13 mouse cellular contexts compared by ENCODE assay signal in genomic region chr8:116508721-116509120, GRCm38 (mm10). TPM values are rescaled to one million over a fixed set of nuclear protein-coding genes. Genes with fewer than 3 reads are reported as not detected.
A peak's percentile ranks its signal among the peaks of the same experiment; 100 is the strongest.
DNase-seq lines count a peak whose midpoint lies in the region; ATAC-seq and TF ChIP-seq lines count a peak whose summit lies in the region.
"Had no signal": no experiment of that assay in that cellular context is flagged by ENCODE, and none has a peak within 500 bp of the region (broad histone marks: within the 10 kb centered on the region; RNA-seq: fewer than 3 reads in every experiment).

No protein-coding gene starts in this region.

- no peak overlapping the region for H3K4me2 ChIP-seq in forebrain, embryonic 14.5 days (ENCODE audit: low read length)
- no peak overlapping the region for H3K4me2 ChIP-seq in forebrain, embryonic 15.5 days (replicated peaks)
- H3K4me2 ChIP-seq in stomach, postnatal 0 days (replicated peaks; ENCODE audit: low read depth): no peak overlapping the region
- H3K4me2 ChIP-seq: midbrain, embryonic 11.5 days had no signal

- peak; percentile 4 for DNase-seq in forebrain, embryonic 14.5 days (ENCODE audit: low spot score)
- DNase-seq in adrenal gland, postnatal 36 days: peak; percentile 38 to 44
- peak; percentile 30 to 55 for DNase-seq in gastrocnemius, postnatal 36 days
- peak; percentile 79 for DNase-seq in lung, postnatal 10 days
- no peak for DNase-seq in stomach, postnatal 0 days (ENCODE audit: low spot score)
- DNase-seq in spleen, adult 12 weeks (ENCODE audit: low spot score): no peak
- DNase-seq in B cell, adult 2 months: no peak
- DNase-seq: forebrain, postnatal 0 days; kidney, postnatal 25 days; left cerebral cortex, postnatal 4 days had no signal

- TF ChIP-seq CTCF in stomach, postnatal 0 days (IDR thresholded peaks at IDR 0.05; ENCODE audit: low read depth): no peak

- intact Hi-C loops in gastrocnemius, postnatal 36 days (cut with DNase I): no loop called here

- H3K9me3 ChIP-seq in forebrain, embryonic 14.5 days (replicated peaks; ENCODE audit: control insufficient read depth, low read length): no peaks in the 10 kb centered on the region
- no peaks in the 10 kb centered on the region for H3K9me3 ChIP-seq in forebrain, embryonic 15.5 days
- H3K9me3 ChIP-seq in stomach, postnatal 0 days (ENCODE audit: control insufficient read depth, low read length): no peaks in the 10 kb centered on the region

- H3K27ac ChIP-seq in forebrain, embryonic 14.5 days (ENCODE audit: low read depth, low read length): no peak overlapping the region
- H3K27ac ChIP-seq in forebrain, embryonic 15.5 days (replicated peaks): no peak overlapping the region
- no peak overlapping the region for H3K27ac ChIP-seq in stomach, postnatal 0 days (replicated peaks)

- no peaks in the 10 kb centered on the region for H3K27me3 ChIP-seq in forebrain, embryonic 14.5 days (replicated peaks; ENCODE audit: control insufficient read depth, insufficient read depth, low read length)
- H3K27me3 ChIP-seq in forebrain, embryonic 15.5 days: no peaks in the 10 kb centered on the region
- H3K27me3 ChIP-seq in stomach, postnatal 0 days (ENCODE audit: control insufficient read depth, insufficient read depth, low read length): no peaks in the 10 kb centered on the region

- no peak overlapping the region for H3K4me3 ChIP-seq in forebrain, embryonic 14.5 days (ENCODE audit: low read depth, low read length)
- no peak overlapping the region for H3K4me3 ChIP-seq in forebrain, embryonic 15.5 days
- H3K4me3 ChIP-seq in stomach, postnatal 0 days (ENCODE audit: low read depth, low read length): no peak overlapping the region

- TF ChIP-seq EP300 in stomach, postnatal 0 days (optimal IDR thresholded peaks at IDR 0.05): no peak

- no peaks in the 10 kb centered on the region for H3K36me3 ChIP-seq in forebrain, embryonic 14.5 days (ENCODE audit: control insufficient read depth, insufficient read depth, low read length)
- H3K36me3 ChIP-seq in forebrain, embryonic 15.5 days: no peaks in the 10 kb centered on the region
- H3K36me3 ChIP-seq in stomach, postnatal 0 days (ENCODE audit: control insufficient read depth, insufficient read depth, low read length): no peaks in the 10 kb centered on the region

- ATAC-seq in forebrain, embryonic 14.5 days: no peak
- no peak for ATAC-seq in forebrain, embryonic 15.5 days (replicated peaks)
- no peak for ATAC-seq in stomach, postnatal 0 days (ENCODE audit: low FRiP score, low TSS enrichment)
- ATAC-seq: forebrain, postnatal 0 days; hindbrain, embryonic 16.5 days had no signal

- WGBS in forebrain, embryonic 14.5 days: 83% methylated on average over 5 of the region's 5 CpGs
- WGBS in forebrain, embryonic 15.5 days: 65% methylated on average over 5 of the region's 5 CpGs
- WGBS in stomach, postnatal 0 days: 67% methylated on average over 5 of the region's 5 CpGs

- H3K4me1 ChIP-seq in forebrain, embryonic 14.5 days (ENCODE audit: control insufficient read depth, insufficient read depth, low read length): no peaks in the 10 kb centered on the region
- peaks cover 7% of the 10 kb centered on the region for H3K4me1 ChIP-seq in forebrain, embryonic 15.5 days
- H3K4me1 ChIP-seq in stomach, postnatal 0 days (replicated peaks; ENCODE audit: control insufficient read depth, insufficient read depth): 0 out of 2 replicates have a peak, but pooled peaks cover 4% of the 10 kb centered on the region

- H3K9ac ChIP-seq in forebrain, embryonic 14.5 days (ENCODE audit: low read length): no peak overlapping the region
- no peak overlapping the region for H3K9ac ChIP-seq in forebrain, embryonic 15.5 days (replicated peaks)
- no peak overlapping the region for H3K9ac ChIP-seq in stomach, postnatal 0 days (ENCODE audit: low read length)
- H3K9ac ChIP-seq: forebrain, postnatal 0 days had no signal

RNA-seq across cellular contexts. Expression of gene Dynlrb2, which starts 3.9 kb away (rescaled TPM):
- 13.1 and 18.5 TPM in 2 replicates for polyA plus RNA-seq in forebrain, embryonic 14.5 days (2014; fragmentation: Nextera tagmentation; extraction: Ambion mirVana)
- 7.7 and 14.5 TPM in 2 replicates for polyA plus RNA-seq in forebrain, embryonic 15.5 days (2015; fragmentation: Nextera tagmentation; extraction: Ambion mirVana)
- total RNA-seq in adrenal gland, postnatal 36 days (2021): not detected
- total RNA-seq in gastrocnemius, postnatal 36 days (2021): not detected
- polyA plus RNA-seq in stomach, postnatal 0 days (2015; fragmentation: Nextera tagmentation; extraction: Ambion mirVana): 0.47 and 0.56 TPM in 2 replicates

Comparison
In these comparisons a context has a peak if more than half of its experiments do, and no peak if none do; other contexts are left out.
1. DNase-seq: peak in forebrain, embryonic 14.5 days (single experiment), adrenal gland, postnatal 36 days (2 of 2), gastrocnemius, postnatal 36 days (2 of 2) and lung, postnatal 10 days (single experiment); none in stomach, postnatal 0 days (single experiment), spleen, adult 12 weeks (single experiment) and B cell, adult 2 months (0 of 2).